Mouse (Mus musculus): ENCODE measurements around the gene Pecam1. TPM values are rescaled to one million over a fixed set of nuclear protein-coding genes. Genes with fewer than 3 reads are reported as not detected.

Gene Pecam1
- total and polyA plus RNA-seq, 2 experiments from 2014 or later = 9.8 to 17.5 TPM

- H3K27ac ChIP-seq (ENCODE audit: low read depth, low read length) = no peak overlapping the region
- H3K36me3 ChIP-seq (ENCODE audit: insufficient read depth, low read length) = no peaks in the 10 kb centered on the region
- 45% methylated on average over 7 of the region's 7 CpGs for WGBS
- ATAC-seq (ENCODE audit: low FRiP score) = no peak
- no peak overlapping the region for H3K9ac ChIP-seq (replicated peaks; ENCODE audit: low read length, poor library complexity, severe bottlenecking)
- H3K4me2 ChIP-seq (ENCODE audit: low read depth, low read length, poor library complexity, severe bottlenecking) = no peak overlapping the region
- DNase-seq (ENCODE audit: low spot score) = no peak
- H3K4me1 ChIP-seq (ENCODE audit: insufficient read depth, low read length) = no peaks in the 10 kb centered on the region
- no peak for TF ChIP-seq CTCF (IDR thresholded peaks at IDR 0.05)
- H3K9me3 ChIP-seq (ENCODE audit: low read length) = no peaks in the 10 kb centered on the region
- no peak overlapping the region for H3K4me3 ChIP-seq (ENCODE audit: low read depth, low read length)
- no peaks in the 10 kb centered on the region for H3K27me3 ChIP-seq (ENCODE audit: insufficient read depth, low read length)
Observed at GRCm38 (mm10) chr11:106668336-106668735, 82.1 kb downstream of the Pecam1 start.

GRCm38 (mm10) chr11:106667855-106668254 is 82.6 kb downstream of the Pecam1 start:
- no peaks in the 10 kb centered on the region for H3K27me3 ChIP-seq (ENCODE audit: insufficient read depth, low read length)
- no peak for DNase-seq (ENCODE audit: low spot score)
- ATAC-seq (ENCODE audit: low FRiP score) = no peak
- H3K4me1 ChIP-seq (ENCODE audit: insufficient read depth, low read length) = no peaks in the 10 kb centered on the region
- no peak overlapping the region for H3K4me3 ChIP-seq (ENCODE audit: low read depth, low read length)
- no peak overlapping the region for H3K9ac ChIP-seq (replicated peaks; ENCODE audit: low read length, poor library complexity, severe bottlenecking)
- no peaks in the 10 kb centered on the region for H3K36me3 ChIP-seq (ENCODE audit: insufficient read depth, low read length)
- no peak overlapping the region for H3K27ac ChIP-seq (ENCODE audit: low read depth, low read length)
- 86% methylated on average over 11 of the region's 11 CpGs for WGBS
- no peaks in the 10 kb centered on the region for H3K9me3 ChIP-seq (ENCODE audit: low read length)
- no peak for TF ChIP-seq CTCF (IDR thresholded peaks at IDR 0.05)
- H3K4me2 ChIP-seq (ENCODE audit: low read depth, low read length, poor library complexity, severe bottlenecking) = no peak overlapping the region

GRCm38 (mm10) chr11:106666470-106667107 is 83.8 kb downstream of the Pecam1 start:
- no peak overlapping the region for H3K4me3 ChIP-seq (ENCODE audit: low read depth, low read length)
- WGBS = 84% methylated on average over 14 of the region's 14 CpGs
- no peak for TF ChIP-seq CTCF (IDR thresholded peaks at IDR 0.05)

GRCm38 (mm10) chr11:106665841-106666240 is 84.6 kb downstream of the Pecam1 start:
- H3K4me1 ChIP-seq (ENCODE audit: insufficient read depth, low read length) = no peaks in the 10 kb centered on the region
- no peaks in the 10 kb centered on the region for H3K27me3 ChIP-seq (ENCODE audit: insufficient read depth, low read length)
- no peaks in the 10 kb centered on the region for H3K36me3 ChIP-seq (ENCODE audit: insufficient read depth, low read length)
- no peak for DNase-seq (ENCODE audit: low spot score)
- 95% methylated on average over 2 of the region's 2 CpGs for WGBS
- H3K4me2 ChIP-seq (ENCODE audit: low read depth, low read length, poor library complexity, severe bottlenecking) = no peak overlapping the region
- no peak overlapping the region for H3K9ac ChIP-seq (replicated peaks; ENCODE audit: low read length, poor library complexity, severe bottlenecking)
- H3K9me3 ChIP-seq (ENCODE audit: low read length) = no peaks in the 10 kb centered on the region
- ATAC-seq (ENCODE audit: low FRiP score) = no peak
- TF ChIP-seq CTCF (IDR thresholded peaks at IDR 0.05) = no peak
- H3K27ac ChIP-seq (ENCODE audit: low read depth, low read length) = no peak overlapping the region
- H3K4me3 ChIP-seq (ENCODE audit: low read depth, low read length) = no peak overlapping the region

More at GRCm38 (mm10) chr11:106666470-106667107, 83.8 kb downstream of the Pecam1 start:
- Histone ChIP-seq H3K4me1 (ENCODE audit: insufficient read depth, low read length) (no peaks in the 10 kb centered on the region), H3K27me3 (ENCODE audit: insufficient read depth, low read length) (no peaks in the 10 kb centered on the region), H3K27ac (ENCODE audit: low read depth, low read length) (no peak overlapping the region), H3K36me3 (ENCODE audit: insufficient read depth, low read length) (no peaks in the 10 kb centered on the region), H3K4me2 (ENCODE audit: low read depth, low read length, poor library complexity, severe bottlenecking) (no peak overlapping the region), H3K9me3 (ENCODE audit: low read length) (no peaks in the 10 kb centered on the region), H3K9ac (replicated peaks; ENCODE audit: low read length, poor library complexity, severe bottlenecking) (no peak overlapping the region)
- no peak for DNase-seq (ENCODE audit: low spot score)
- ATAC-seq (ENCODE audit: low FRiP score) = no peak

- ATAC-seq (ENCODE audit: low FRiP score) (no peak), DNase-seq (ENCODE audit: low spot score) (no peak)
- WGBS = 94% methylated on average over 4 of the region's 4 CpGs
- H3K4me2 ChIP-seq (ENCODE audit: low read depth, low read length, poor library complexity, severe bottlenecking) = no peak overlapping the region
- TF ChIP-seq CTCF (IDR thresholded peaks at IDR 0.05) = no peak
- no peak overlapping the region for H3K4me3 ChIP-seq (ENCODE audit: low read depth, low read length)
- H3K9ac ChIP-seq (replicated peaks; ENCODE audit: low read length, poor library complexity, severe bottlenecking) = no peak overlapping the region
- H3K4me1 ChIP-seq (ENCODE audit: insufficient read depth, low read length) = no peaks in the 10 kb centered on the region
- H3K27me3 ChIP-seq (ENCODE audit: insufficient read depth, low read length) = no peaks in the 10 kb centered on the region
- H3K27ac ChIP-seq (ENCODE audit: low read depth, low read length) = no peak overlapping the region
- no peaks in the 10 kb centered on the region for H3K36me3 ChIP-seq (ENCODE audit: insufficient read depth, low read length)
- H3K9me3 ChIP-seq (ENCODE audit: low read length) = no peaks in the 10 kb centered on the region
Observed at GRCm38 (mm10) chr11:106665328-106665727, 85.1 kb downstream of the Pecam1 start.

- H3K36me3 ChIP-seq (ENCODE audit: insufficient read depth, low read length) = no peaks in the 10 kb centered on the region
- WGBS = 74% methylated on average over 8 of the region's 8 CpGs
- no peaks in the 10 kb centered on the region for H3K4me1 ChIP-seq (ENCODE audit: insufficient read depth, low read length)
- DNase-seq (ENCODE audit: low spot score) (no peak), ATAC-seq (ENCODE audit: low FRiP score) (no peak)
- no peaks in the 10 kb centered on the region for H3K9me3 ChIP-seq (ENCODE audit: low read length)
- H3K9ac ChIP-seq (replicated peaks; ENCODE audit: low read length, poor library complexity, severe bottlenecking) = no peak overlapping the region
- H3K27ac ChIP-seq (ENCODE audit: low read depth, low read length) = no peak overlapping the region
- no peaks in the 10 kb centered on the region for H3K27me3 ChIP-seq (ENCODE audit: insufficient read depth, low read length)
- no peak overlapping the region for H3K4me2 ChIP-seq (ENCODE audit: low read depth, low read length, poor library complexity, severe bottlenecking)
- TF ChIP-seq CTCF (IDR thresholded peaks at IDR 0.05) = no peak
- H3K4me3 ChIP-seq (ENCODE audit: low read depth, low read length) = no peak overlapping the region
Observed at GRCm38 (mm10) chr11:106664691-106665090, 85.7 kb downstream of the Pecam1 start.

Measured in midbrain, postnatal 0 days (tissue).